In the genomic region with DNA sequence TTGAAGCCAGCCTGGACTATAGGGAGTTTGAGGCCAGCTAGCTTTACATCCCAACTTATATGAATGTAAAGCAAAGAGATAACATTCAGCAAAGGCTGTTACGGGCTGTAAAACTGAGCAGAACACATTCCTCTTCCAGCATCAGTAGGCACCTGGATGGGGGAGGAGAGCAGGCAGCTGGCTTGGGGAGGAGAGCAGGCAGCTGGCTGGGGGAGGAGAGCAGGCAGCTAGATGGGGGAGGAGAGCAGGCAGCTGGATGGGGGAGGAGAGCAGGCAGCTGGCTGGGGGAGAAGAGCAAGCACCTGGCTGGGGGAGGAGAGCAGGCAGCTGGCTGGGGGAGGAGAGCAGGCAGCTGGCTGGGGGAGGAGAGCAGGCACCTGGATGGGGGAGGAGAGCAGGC, we compare ENCODE assay signal across 15 mouse cellular contexts. TPM values are rescaled to one million over a fixed set of nuclear protein-coding genes. Genes with fewer than 3 reads are reported as not detected.
DNase-seq lines count a peak whose midpoint lies in the region; ATAC-seq and TF ChIP-seq lines count a peak whose summit lies in the region.
"Had no signal": no experiment of that assay in that cellular context is flagged by ENCODE, and none has a peak within 500 bp of the region (broad histone marks: within the 10 kb centered on the region; RNA-seq: fewer than 3 reads in every experiment).

No protein-coding gene starts in this region.

- no peaks in the 10 kb centered on the region for H3K9me3 ChIP-seq in hindbrain, embryonic 10.5 days
- no peaks in the 10 kb centered on the region for H3K9me3 ChIP-seq in hindbrain, embryonic 13.5 days
- no peaks in the 10 kb centered on the region for H3K9me3 ChIP-seq in midbrain, embryonic 10.5 days (replicated peaks)
- H3K9me3 ChIP-seq in midbrain, embryonic 16.5 days (replicated peaks; ENCODE audit: control insufficient read depth, low read length, poor library complexity, severe bottlenecking) = no peaks in the 10 kb centered on the region
- H3K9me3 ChIP-seq in liver, postnatal 0 days (ENCODE audit: low read length) = no peaks in the 10 kb centered on the region
- H3K9me3 ChIP-seq: limb, embryonic 13.5 days had no signal

- no peak overlapping the region for H3K4me3 ChIP-seq in hindbrain, embryonic 10.5 days
- no peak overlapping the region for H3K4me3 ChIP-seq in hindbrain, embryonic 13.5 days
- no peak overlapping the region for H3K4me3 ChIP-seq in midbrain, embryonic 10.5 days
- no peak overlapping the region for H3K4me3 ChIP-seq in midbrain, embryonic 16.5 days (ENCODE audit: low read depth, low read length)
- no peak overlapping the region for H3K4me3 ChIP-seq in liver, postnatal 0 days (ENCODE audit: low read depth, low read length)
- H3K4me3 ChIP-seq: limb, embryonic 13.5 days had no signal

- H3K27ac ChIP-seq in hindbrain, embryonic 10.5 days = peak overlapping the region; percentile 73
- no peak overlapping the region for H3K27ac ChIP-seq in hindbrain, embryonic 13.5 days
- H3K27ac ChIP-seq in midbrain, embryonic 10.5 days (replicated peaks) = peak overlapping the region; percentile 77
- H3K27ac ChIP-seq in midbrain, embryonic 16.5 days (ENCODE audit: low read length) = no peak overlapping the region
- no peak overlapping the region for H3K27ac ChIP-seq in liver, postnatal 0 days (ENCODE audit: low read depth)
- H3K27ac ChIP-seq: hindbrain, embryonic 14.5 days; limb, embryonic 13.5 days had no signal

- peak; percentile 16 for DNase-seq in hindbrain, embryonic 10.5 days (ENCODE audit: low spot score)
- DNase-seq in midbrain, embryonic 10.5 days (ENCODE audit: low spot score) = peak; percentile 30
- DNase-seq in ZHBTc4 (ENCODE audit: low read depth, low spot score) = peak; percentile 16
- DNase-seq in liver, postnatal 0 days = peak; percentile 28
- no peak for DNase-seq in ovary, adult 18-20 months (ENCODE audit: low spot score)
- DNase-seq: adrenal gland, postnatal 14 days; cerebellum, postnatal 25 days; kidney, postnatal 14 days; spleen, adult 18-20 months had no signal

- H3K4me2 ChIP-seq in hindbrain, embryonic 13.5 days = no peak overlapping the region
- H3K4me2 ChIP-seq in midbrain, embryonic 16.5 days (ENCODE audit: low read length) = no peak overlapping the region
- no peak overlapping the region for H3K4me2 ChIP-seq in liver, postnatal 0 days (ENCODE audit: low read depth, low read length)
- H3K4me2 ChIP-seq: hindbrain, embryonic 14.5 days; limb, embryonic 13.5 days had no signal

- peaks cover 10% of the 10 kb centered on the region for H3K4me1 ChIP-seq in hindbrain, embryonic 10.5 days (replicated peaks)
- H3K4me1 ChIP-seq in hindbrain, embryonic 13.5 days (replicated peaks) = no peaks in the 10 kb centered on the region
- H3K4me1 ChIP-seq in midbrain, embryonic 10.5 days = peaks cover 32% of the 10 kb centered on the region
- H3K4me1 ChIP-seq in midbrain, embryonic 16.5 days (ENCODE audit: control insufficient read depth, insufficient read depth, low read length) = no peaks in the 10 kb centered on the region
- no peaks in the 10 kb centered on the region; the same call in 1 of the 2 replicates for H3K4me1 ChIP-seq in liver, postnatal 0 days (ENCODE audit: insufficient read depth)
- H3K4me1 ChIP-seq: limb, embryonic 13.5 days had no signal

- no peak overlapping the region for H3K9ac ChIP-seq in hindbrain, embryonic 13.5 days
- H3K9ac ChIP-seq in midbrain, embryonic 16.5 days (ENCODE audit: low read depth, low read length) = no peak overlapping the region
- no peak overlapping the region for H3K9ac ChIP-seq in liver, postnatal 0 days (replicated peaks)
- H3K9ac ChIP-seq: hindbrain, embryonic 14.5 days; limb, embryonic 13.5 days had no signal

- peaks cover 34% of the 10 kb centered on the region for H3K36me3 ChIP-seq in hindbrain, embryonic 10.5 days
- H3K36me3 ChIP-seq in hindbrain, embryonic 13.5 days = peaks cover 26% of the 10 kb centered on the region
- H3K36me3 ChIP-seq in midbrain, embryonic 10.5 days = peaks cover 24% of the 10 kb centered on the region
- peaks cover 6% of the 10 kb centered on the region; the same call in 1 of the 2 replicates for H3K36me3 ChIP-seq in midbrain, embryonic 16.5 days (ENCODE audit: control insufficient read depth, insufficient read depth, low read length)
- H3K36me3 ChIP-seq in liver, postnatal 0 days (replicated peaks; ENCODE audit: insufficient read depth, low read length) = peaks cover 6% of the 10 kb centered on the region; the same call in 1 of the 2 replicates

- TF ChIP-seq EP300 in liver, postnatal 0 days (IDR thresholded peaks at IDR 0.05; ENCODE audit: low read depth) = no peak

- no peaks in the 10 kb centered on the region for H3K27me3 ChIP-seq in hindbrain, embryonic 10.5 days (ENCODE audit: insufficient read depth, poor library complexity, severe bottlenecking)
- H3K27me3 ChIP-seq in hindbrain, embryonic 13.5 days = no peaks in the 10 kb centered on the region
- no peaks in the 10 kb centered on the region for H3K27me3 ChIP-seq in midbrain, embryonic 10.5 days (ENCODE audit: low read depth, poor library complexity, severe bottlenecking)
- H3K27me3 ChIP-seq in midbrain, embryonic 16.5 days (ENCODE audit: control insufficient read depth, insufficient read depth, low read depth, low read length) = no peaks in the 10 kb centered on the region
- no peaks in the 10 kb centered on the region for H3K27me3 ChIP-seq in liver, postnatal 0 days (ENCODE audit: insufficient read depth, low read length)
- H3K27me3 ChIP-seq: limb, embryonic 13.5 days had no signal

- ATAC-seq in hindbrain, embryonic 13.5 days (ENCODE audit: low FRiP score) = no peak
- ATAC-seq in midbrain, embryonic 16.5 days = no peak
- ATAC-seq in liver, postnatal 0 days = no peak
- ATAC-seq in inflammation-experienced regulatory T-cells, adult 6 months = no peak
- ATAC-seq: CD4-positive, CD25-positive, alpha-beta regulatory T cell, adult 4 months had no signal

- TF ChIP-seq CTCF in liver, postnatal 0 days (IDR thresholded peaks at IDR 0.05; ENCODE audit: low read depth) = no peak

- 77% methylated on average over 1 of the region's 1 CpGs for WGBS in hindbrain, embryonic 10.5 days
- 93% methylated on average over 1 of the region's 1 CpGs for WGBS in hindbrain, embryonic 13.5 days
- WGBS in midbrain, embryonic 10.5 days = 86% methylated on average over 1 of the region's 1 CpGs
- WGBS in midbrain, embryonic 16.5 days = 88% methylated on average over 1 of the region's 1 CpGs
- 76% methylated on average over 1 of the region's 1 CpGs for WGBS in liver, postnatal 0 days (ENCODE audit: insufficient replicate concordance)

RNA-seq across cellular contexts. Expression of a gene that starts 29.4 kb away (rescaled TPM):
- 18.1 TPM in 2 replicates for polyA plus RNA-seq in hindbrain, embryonic 10.5 days (2016; fragmentation: Nextera tagmentation; extraction: Ambion mirVana)
- polyA plus RNA-seq in hindbrain, embryonic 13.5 days (2015; fragmentation: Nextera tagmentation; extraction: Ambion mirVana) = 19.6 and 20.4 TPM in 2 replicates
- 19.3 and 21.0 TPM in 2 replicates for polyA plus RNA-seq in midbrain, embryonic 10.5 days (2016; fragmentation: Nextera tagmentation; extraction: Ambion mirVana)
- polyA plus RNA-seq in midbrain, embryonic 16.5 days (2015; fragmentation: Nextera tagmentation; extraction: Ambion mirVana) = 19.7 and 20.2 TPM in 2 replicates
- polyA plus RNA-seq in liver, postnatal 0 days (2015; fragmentation: Nextera tagmentation; extraction: Ambion mirVana) = 3.9 and 5.4 TPM in 2 replicates
- polyA plus RNA-seq in inflammation-experienced regulatory T-cells, adult 6 months (2017; shearing (Covaris generic)) = 10 to 100 TPM in 2 of 3 experiments, 1 to 10 TPM in 1; 8.7 to 18.2 (median 17.1) TPM

Comparison
In these comparisons a context has a peak if more than half of its experiments do, and no peak if none do; other contexts are left out.
1. H3K27ac ChIP-seq: peak in hindbrain, embryonic 10.5 days (single experiment) and midbrain, embryonic 10.5 days (single experiment); none in hindbrain, embryonic 13.5 days (single experiment), midbrain, embryonic 16.5 days (single experiment) and liver, postnatal 0 days (single experiment).